Comparison of ENCODE assay signal across 8 mouse cellular contexts in the genomic region with DNA sequence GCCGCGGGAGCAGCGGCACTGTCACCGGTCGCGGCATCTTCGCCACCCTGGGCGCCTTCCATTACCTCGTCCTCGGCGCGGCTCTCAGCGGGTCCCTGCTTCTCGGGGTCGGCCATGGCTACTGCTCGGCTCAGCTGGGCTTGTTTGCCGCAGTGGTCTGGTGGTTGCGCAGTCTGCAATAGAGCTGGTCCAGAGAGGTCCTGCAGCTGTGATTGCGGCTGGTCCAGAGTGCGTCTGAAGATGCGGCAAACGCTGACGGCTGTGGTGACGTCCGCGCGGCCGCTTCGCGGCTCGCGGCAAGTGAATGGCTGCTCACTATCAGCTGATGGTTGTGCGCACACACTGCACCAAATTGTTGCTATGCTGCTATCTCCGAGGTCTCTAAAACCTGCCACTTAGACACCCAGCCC. TPM values are rescaled to one million over a fixed set of nuclear protein-coding genes. Genes with fewer than 3 reads are reported as not detected.
DNase-seq lines count a peak whose midpoint lies in the region; ATAC-seq lines count a peak whose summit lies in the region.

TSS of gene Nap1l5 (minus strand) at position 225 of the 410 bp plus-strand sequence.

- no peak within 1 kb of the TSS for H3K27ac ChIP-seq in liver, embryonic 16.5 days (ENCODE audit: low read length)

- DNase-seq in heart, adult 11 months = peak; percentile 95
- DNase-seq in heart, postnatal 25 days (ENCODE audit: low spot score) = no peak
- DNase-seq in cerebellum, postnatal 4 days (ENCODE audit: low spot score in 2 of 2) = peak; percentile 39 to 61
- DNase-seq in heart, adult 8-10 months (ENCODE audit: low spot score) = peak; percentile 15
- DNase-seq in kidney, postnatal 36 days = peak; percentile 7 to 24
- DNase-seq in retina, embryonic 14.5 days (ENCODE audit: low spot score) = peak; percentile 58

- no peaks in the 10 kb centered on the region for H3K36me3 ChIP-seq in liver, embryonic 16.5 days (ENCODE audit: control insufficient read depth, insufficient read depth)

- H3K4me3 ChIP-seq in liver, embryonic 16.5 days (ENCODE audit: low read depth, low read length) = peak within 1 kb of the TSS; percentile 8; the same call in 1 of the 2 replicates

- peak within 1 kb of the TSS; percentile 34; the same call in 1 of the 2 replicates for H3K4me2 ChIP-seq in liver, embryonic 16.5 days (ENCODE audit: low read depth, low read length)

- no peaks in the 10 kb centered on the region; the same call in 1 of the 2 replicates for H3K27me3 ChIP-seq in liver, embryonic 16.5 days (ENCODE audit: control insufficient read depth, insufficient read depth, low read depth, low read length)

- H3K4me1 ChIP-seq in liver, embryonic 16.5 days (ENCODE audit: control insufficient read depth, low read depth, low read length) = no peaks in the 10 kb centered on the region

- H3K9ac ChIP-seq in liver, embryonic 16.5 days (ENCODE audit: low read depth, low read length) = no peak within 1 kb of the TSS

- intact Hi-C loops in heart, postnatal 25 days (cut with DNase I) = no loop called here

- no peaks in the 10 kb centered on the region for H3K9me3 ChIP-seq in liver, embryonic 16.5 days (replicated peaks; ENCODE audit: control insufficient read depth, low read length)

- ATAC-seq in liver, embryonic 16.5 days (ENCODE audit: low read depth) = no peak
- ATAC-seq in erythroblast, adult 5-6 weeks (replicated peaks; ENCODE audit: low FRiP score, poor library complexity, severe bottlenecking) = no peak

- 47% methylated on average over 34 of the region's 34 CpGs for WGBS in liver, embryonic 16.5 days (ENCODE audit: insufficient replicate concordance)

RNA-seq across cellular contexts. Expression of gene Nap1l5, which starts in this region (rescaled TPM):
- total RNA-seq in heart, postnatal 25 days (2021) = under 1 TPM; 0.52 to 0.92 TPM
- total RNA-seq in heart, adult 8-10 months (2022) = 1 to 10 TPM in 2 of 4 experiments, under 1 TPM in 2; 0.86 to 1.6 (median 1.1) TPM
- 0.13 and 0.21 TPM in 2 replicates for polyA plus RNA-seq in liver, embryonic 16.5 days (2015; fragmentation: Nextera tagmentation; extraction: Ambion mirVana)
- not detected in 2 replicates for total RNA-seq in erythroblast, adult 5-6 weeks (2015; ENCODE audit: low replicate concordance)
- total RNA-seq in erythroblast, adult 5-6 weeks (2017; ENCODE audit: low replicate concordance) = not detected in 2 replicates
